Mouse (Mus musculus) C2C12 (cell line): ENCODE measurements around the gene Gm21954.

Source experiments
- CEBPB ChIP-seq: IDR thresholded peaks from one replicate; pipeline ENCODE4 v1.6.1; 2011; ENCODE audit warnings: low read depth, mild to moderate bottlenecking, control low read depth, moderate library complexity
- CTCF ChIP-seq: IDR thresholded peaks from one replicate; pipeline ENCODE4 v1.5.1; 2011; ENCODE audit not compliant: control insufficient read depth, insufficient read depth, insufficient read length
- MAX ChIP-seq: IDR thresholded peaks from one replicate; pipeline ENCODE4 v1.6.1; 2011; ENCODE audit warnings: mild to moderate bottlenecking, control low read depth
- MYOD1 ChIP-seq: IDR thresholded peaks from one replicate; pipeline ENCODE4 v1.6.1; 2011; ENCODE audit warnings: low read depth; ENCODE audit not compliant: control insufficient read depth, insufficient read length
- MYOG ChIP-seq: IDR thresholded peaks from one replicate; pipeline ENCODE4 v1.6.1; 2011; ENCODE audit not compliant: control insufficient read depth, insufficient read length; ENCODE audit errors: extremely low read depth
- USF1 ChIP-seq: IDR thresholded peaks from one replicate; pipeline ENCODE4 v1.6.1; 2011; ENCODE audit warnings: low read depth, mild to moderate bottlenecking, control low read depth, moderate library complexity

- TF ChIP-seq MYOG (no peak), CTCF (no peak), MAX (no peak), USF1 (no peak), MYOD1 (no peak), CEBPB (no peak)
Measured at GRCm38 (mm10) chr3:55492021-55492420, 20.0 kb upstream of the Gm21954 start.
